Mouse (Mus musculus) ovary, postnatal 10 days (tissue): ENCODE measurements around the gene Camsap3.

Experiments
- DNase-seq: peaks from one replicate; pipeline ENCODE4 v3.0.0; 2022; ENCODE audit warnings: low spot score

The Camsap3 gene

DNA sequence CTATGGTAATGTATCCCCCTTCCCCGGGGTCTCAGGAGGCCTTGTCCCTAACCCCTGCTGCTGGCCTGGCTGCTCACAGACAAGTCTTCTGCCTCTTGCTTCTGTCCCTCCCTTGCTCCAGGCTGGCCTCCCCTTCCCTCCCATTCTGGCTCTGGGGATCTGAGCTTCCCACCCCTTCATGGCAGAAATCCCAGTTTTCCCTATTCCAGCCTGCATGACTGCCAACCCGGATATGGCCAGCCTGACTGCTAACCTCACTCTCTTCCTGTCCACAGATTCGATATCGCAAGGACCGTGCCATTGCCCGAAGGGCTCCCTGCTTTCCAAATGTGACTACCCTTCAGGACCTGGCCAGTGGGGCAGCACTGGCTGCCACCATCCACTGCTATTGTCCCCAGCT is 13.3 kb downstream of the Camsap3 start:
- DNase-seq = no peak

DNA sequence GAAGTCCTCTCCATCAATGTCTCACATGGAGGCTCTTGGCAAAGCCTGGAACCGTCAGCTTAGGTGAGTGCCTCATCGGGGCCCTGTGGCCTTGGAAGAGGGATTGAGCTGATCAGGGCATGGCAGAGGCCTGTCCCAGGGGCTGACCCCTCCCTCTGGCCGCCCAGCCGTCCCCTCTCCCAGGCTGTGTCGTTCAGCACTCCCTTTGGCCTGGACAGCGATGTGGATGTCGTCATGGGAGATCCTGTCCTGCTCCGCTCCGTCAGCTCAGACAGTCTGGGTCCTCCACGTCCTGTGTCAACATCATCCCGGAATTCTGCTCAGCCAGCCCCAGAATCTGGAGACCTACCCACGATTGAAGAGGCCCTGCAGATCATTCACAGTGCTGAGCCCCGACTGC is 16.3 kb downstream of the Camsap3 start:
- DNase-seq = no peak

DNA sequence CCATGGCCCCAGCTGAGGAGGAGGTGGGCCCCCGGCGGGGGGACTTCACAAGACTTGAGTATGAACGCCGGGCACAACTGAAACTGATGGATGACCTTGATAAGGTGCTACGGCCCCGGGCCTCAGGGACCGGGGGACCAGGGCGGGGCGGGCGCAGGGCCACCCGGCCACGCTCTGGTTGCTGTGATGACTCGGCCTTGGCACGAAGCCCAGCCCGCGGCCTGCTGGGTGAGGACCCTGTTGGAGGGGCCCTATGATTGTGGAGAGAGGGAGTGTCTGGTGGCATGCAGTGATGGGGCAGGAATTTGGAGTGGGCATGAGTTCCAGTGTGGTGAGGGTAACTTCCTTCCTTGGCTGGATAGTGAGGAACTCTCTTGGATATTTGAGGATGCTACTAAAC is 19.5 kb downstream of the Camsap3 start:
- DNase-seq = no peak

DNA sequence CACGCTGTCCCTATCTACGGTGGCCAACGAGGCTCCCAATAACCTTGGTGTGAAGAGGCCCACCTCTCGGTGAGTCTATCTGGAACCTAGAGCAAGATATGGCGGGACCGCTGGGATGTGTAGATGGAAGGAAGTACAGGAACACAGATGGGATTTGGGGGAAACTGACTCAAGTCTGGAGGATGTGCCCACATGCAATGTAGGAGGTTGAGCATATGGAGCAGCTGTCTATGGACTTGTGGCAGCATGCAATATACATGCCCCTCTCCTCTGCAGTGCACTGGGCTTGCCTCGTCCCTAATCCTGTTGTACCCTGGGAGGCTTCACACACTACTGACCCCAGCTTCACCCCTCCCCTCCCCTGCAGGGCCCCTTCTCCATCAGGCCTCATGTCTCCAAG is 20.7 kb downstream of the Camsap3 start:
- DNase-seq = no peak

DNA sequence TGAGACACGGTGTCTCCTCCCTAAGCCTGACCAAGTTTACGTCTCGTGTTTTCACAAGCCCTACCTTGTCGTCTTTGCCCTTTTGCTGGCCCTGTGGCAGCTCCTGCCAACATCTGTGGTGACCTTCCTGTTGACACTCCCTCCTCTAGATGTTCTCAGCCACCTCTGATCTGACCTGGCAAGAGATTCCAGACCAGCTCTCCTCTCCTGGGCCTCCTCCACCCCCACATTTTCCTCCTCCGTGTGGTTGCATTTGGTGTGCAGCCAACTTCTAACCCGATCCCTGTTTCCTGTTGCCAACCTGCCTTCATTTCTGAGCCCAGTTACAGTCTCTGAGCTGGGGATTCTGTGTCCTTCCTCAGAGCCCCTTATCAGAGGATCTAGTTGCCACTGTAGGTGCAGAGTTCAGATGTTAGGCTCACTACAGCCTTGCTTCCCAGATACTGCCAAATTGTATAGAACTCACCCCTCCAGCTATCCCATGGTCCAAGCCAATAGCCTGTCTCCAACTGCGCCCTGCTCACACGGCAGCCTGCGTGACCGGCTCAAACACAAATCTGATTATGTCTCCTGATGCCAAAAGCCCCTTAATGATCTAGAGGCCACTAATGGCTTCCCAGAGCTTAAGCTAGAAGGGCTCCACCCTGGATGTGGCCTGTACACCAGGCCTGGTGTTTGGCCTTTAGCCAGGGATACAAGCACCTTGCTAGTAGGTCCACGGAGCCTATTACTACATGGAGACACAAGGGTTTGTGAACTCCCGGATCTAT is 22.1 kb downstream of the Camsap3 start:
- DNase-seq = no peak

DNA sequence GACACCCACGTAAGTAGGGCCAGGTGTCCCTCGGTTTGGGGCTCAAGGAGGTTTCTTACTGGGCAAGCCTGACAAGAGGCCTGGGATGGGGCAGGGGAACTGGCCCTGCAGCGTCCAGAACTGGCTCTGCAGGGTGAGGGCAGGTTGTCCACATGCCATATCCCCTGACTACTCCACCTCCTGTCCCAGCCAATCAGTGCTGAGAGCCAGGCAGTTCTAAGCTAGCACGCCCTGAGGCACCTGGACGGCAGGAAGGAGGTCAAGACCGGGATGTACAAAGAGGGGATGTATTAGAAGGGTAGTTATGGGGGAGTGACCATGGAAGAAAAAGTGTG is 22.7 kb downstream of the Camsap3 start:
- DNase-seq = no peak

GRCm38 (mm10) chr8:3621199-3621970 is 34.3 kb downstream of the Camsap3 start, which contains the start of the genes Xab2 and Pet100:
Xab2 (minus strand) TSS chr8:3621316.
Pet100 (plus strand) TSS chr8:3621548.
- peak; percentile 89 for DNase-seq

DNA sequence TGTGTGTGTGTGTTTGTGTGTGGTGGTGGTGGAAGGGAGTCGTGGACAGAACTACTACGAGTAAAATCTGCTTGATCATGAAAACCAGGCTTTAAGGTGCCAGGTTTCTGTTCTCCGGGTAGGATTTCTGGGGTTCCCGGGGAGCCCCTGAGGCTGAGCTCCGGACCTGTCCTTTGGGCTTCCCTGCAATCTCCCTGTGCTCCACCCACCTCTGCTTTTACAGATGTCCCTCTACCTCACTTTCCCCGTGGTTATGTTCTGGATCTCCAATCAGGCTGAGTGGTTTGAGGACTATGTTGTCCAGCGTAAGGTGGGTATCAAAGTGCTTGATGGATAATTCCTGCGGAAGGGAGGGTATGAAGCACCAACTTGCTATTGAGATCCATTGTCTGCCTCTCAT is 35.0 kb downstream of the Camsap3 start:
- DNase-seq = no peak

GRCm38 (mm10) chr8:3625445-3625844 is 38.4 kb downstream of the Camsap3 start, which contains the start of gene Pcp2:
Pcp2 (minus strand) TSS chr8:3625545.
- no peak for DNase-seq

DNA sequence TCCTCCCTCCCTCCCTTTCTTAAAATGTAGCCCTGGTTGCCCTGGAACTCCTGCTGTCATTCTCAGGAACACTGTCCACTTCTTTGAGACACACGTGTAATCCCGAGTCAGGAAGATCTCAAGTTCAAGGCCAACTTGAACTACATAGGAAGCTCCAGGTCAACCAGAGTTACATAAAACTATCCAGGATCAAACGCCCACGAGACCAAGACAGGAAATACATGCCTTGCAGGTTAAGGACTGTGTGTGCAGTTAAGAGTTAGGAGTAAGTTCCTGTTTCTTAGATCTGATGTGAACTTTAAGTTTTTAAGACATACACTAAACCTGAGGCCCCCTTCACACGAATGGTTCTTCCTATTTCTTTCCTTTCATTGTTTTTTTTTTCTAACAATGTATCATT is 39.9 kb downstream of the Camsap3 start:
- no peak for DNase-seq

GRCm38 (mm10) chr8:3628014-3628413 is 40.9 kb downstream of the Camsap3 start:
- DNase-seq = no peak

DNA sequence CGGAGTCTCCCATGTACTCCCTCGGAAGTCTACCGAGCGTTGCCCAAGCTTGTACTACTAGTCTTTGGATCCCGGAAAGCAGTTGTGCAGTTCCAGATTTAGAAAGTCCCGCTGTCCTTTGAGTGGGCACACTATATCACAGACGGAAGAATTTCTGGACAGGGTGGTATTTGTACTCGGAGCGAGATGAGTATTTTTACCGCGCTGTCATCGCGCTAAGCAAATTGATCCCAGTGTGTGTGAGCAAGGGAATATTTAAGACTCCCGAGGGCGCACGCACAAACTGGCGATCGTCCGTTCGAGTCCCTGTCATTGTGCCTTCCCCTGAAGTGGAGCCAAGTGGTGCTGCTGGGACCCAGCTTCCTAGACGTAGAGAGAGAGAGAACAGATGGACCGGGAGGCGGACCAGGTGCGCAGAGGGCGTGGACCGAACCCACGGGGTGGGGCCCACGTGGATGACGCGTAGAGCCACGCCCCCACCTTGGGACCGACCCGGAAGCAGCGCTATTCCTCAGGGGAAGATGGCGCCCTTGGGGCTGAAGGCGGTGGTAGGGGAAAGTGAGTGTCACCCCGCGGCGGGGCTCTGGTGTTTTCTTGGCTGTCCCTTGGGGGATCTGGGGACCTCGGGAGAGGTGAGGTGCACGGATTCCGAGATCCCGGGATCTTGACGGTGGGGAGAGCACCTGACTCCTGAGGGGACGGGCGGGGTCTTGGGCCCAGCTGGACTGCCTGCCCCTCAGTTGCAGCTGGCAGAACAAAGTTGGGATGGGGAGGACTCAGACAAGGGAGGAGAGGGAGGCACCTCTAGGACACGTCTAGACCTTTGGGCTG is 43.8 kb downstream of the Camsap3 start, which contains the start of gene Stxbp2:
TSS of gene Stxbp2 (plus strand) at position 309 of the 831 bp plus-strand sequence.
- no peak for DNase-seq

- no peak for DNase-seq
These were observed 44.4 kb downstream of the Camsap3 start for GRCm38 (mm10) chr8:3631478-3631875.

DNA sequence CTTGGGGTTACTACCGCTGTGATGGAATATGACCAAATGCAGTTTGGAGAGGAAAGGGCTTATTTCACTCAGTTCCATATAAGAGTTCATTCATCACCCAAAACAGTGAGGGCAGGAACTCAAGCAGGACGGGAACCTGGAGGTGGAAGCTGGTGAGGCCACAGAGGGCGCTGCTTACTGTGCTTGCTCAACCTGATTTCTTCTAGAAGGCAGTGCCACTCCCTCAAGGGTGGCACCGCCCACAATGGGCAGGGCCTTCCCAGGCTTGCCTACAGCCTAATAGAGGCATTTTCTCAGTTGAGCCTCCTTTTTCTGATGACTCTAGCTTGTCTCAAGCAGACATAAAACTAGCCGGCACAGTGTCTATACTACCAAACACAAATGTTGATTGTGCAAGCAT is 58.7 kb downstream of the Camsap3 start:
- no peak for DNase-seq

DNA sequence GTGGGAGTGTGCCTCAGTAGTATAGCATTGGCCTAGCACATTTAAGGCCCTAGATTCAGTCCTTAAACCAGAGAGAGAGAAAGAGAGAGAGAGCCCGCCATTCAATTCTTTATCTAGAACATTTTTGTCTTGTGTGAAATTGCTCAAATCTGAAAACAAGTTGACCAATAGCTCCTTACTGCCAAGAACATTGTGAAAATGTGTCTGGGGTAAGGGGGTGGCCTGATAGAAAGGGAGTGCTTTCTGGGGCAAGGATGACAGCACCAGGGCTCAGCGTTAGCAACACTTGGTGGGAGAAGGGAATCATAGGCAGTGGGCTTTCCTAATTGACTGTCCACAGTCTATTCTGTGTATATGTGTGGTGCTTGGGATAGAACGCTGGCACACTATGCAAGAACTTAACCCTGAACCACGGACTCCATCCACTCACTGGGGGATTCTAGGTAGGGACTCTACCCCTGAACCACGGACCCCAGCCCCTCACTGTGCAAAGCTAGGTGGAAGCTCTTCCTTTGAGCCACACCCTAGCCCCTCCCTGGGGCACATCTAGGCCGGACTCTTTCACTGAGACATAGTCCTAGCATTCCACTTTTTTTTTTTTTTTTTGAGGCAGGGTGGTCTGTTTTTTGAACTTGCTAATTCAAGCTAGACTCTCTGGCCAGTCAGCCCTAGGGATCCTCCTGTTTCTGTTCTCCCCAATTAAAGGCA is 59.9 kb downstream of the Camsap3 start:
- DNase-seq = no peak

DNA sequence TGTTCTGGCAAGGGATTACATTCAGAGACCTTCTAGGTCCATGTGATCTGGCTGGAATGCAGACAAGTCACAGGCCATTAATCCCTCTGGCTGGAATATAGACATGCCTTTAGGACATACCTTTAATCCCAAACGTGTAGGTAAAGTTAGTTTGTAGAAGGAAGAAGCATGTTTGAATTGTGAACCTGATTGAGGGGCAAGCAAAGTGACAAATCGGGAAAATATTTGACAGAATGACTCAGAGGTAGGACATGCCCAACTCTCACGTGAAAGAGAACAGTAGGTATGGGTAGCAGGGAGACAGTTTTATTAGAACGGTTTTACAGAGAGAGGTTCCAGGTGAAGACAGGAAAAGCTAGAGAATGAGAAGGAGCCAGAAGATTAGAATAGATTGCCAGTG is 60.5 kb downstream of the Camsap3 start:
- DNase-seq = no peak

DNA sequence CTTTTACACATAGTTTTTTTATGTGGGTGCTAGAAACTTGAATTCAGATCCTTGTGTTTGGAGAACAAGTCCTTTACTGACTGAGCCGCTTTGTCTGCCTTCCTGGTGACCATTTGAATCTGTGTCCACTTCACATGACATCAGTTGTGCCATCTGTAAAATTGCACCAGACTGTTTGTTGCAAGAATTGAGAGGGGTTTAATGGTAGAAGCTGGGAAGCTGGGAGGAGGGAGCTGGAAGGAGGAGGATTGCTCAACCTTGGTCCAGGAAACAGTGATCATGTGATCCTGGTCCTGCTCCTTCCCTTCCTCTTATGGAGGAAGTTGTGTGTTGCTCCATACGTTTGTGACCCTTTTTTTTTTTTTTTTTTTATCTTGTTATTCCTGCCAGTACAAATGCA is 61.2 kb downstream of the Camsap3 start:
- no peak for DNase-seq

DNA sequence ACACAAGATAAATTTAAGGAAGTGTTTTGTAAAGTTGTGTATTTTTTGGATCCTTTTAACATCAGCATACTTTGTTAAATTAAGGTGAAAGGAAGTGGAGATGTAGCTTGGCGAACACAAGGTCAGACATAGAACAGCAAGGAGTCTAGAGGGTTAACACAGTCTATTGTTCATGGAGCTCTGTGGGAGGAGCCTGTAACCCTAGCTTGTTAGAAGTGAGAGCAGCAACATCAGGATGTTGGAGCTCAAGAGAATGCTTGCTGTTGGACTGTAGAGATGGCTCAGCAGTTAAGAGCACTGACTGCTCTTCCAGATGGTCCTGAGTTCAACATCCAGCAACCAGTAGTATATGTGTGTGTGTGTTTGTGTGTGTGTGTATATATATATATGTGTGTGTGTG is 61.9 kb downstream of the Camsap3 start:
- DNase-seq = no peak

DNA sequence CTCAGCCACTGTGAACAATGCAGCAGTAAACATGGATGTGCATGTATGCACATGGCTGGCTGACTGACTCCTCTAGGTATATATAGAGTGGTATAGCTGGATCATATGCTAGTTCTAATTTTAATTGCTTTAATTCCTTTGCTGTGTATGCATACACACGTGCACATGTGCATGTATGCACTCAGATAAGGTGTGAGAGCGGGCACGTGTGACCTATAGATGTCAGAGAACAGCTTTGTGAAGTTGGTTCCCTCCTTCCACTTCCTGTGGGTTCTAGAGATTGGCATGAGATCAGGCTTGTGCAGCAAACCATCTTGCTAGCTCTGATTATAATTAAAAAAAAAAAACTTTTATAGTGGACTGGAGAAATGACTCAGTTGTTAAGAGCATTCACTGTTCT is 65.8 kb downstream of the Camsap3 start:
- no peak for DNase-seq

- no peak for DNase-seq
These were observed 67.8 kb downstream of the Camsap3 start for GRCm38 (mm10) chr8:3654726-3655508.

GRCm38 (mm10) chr8:3655526-3655925 is 68.4 kb downstream of the Camsap3 start, which contains the start of gene Retn:
Retn (plus strand) TSS chr8:3655770.
- no peak for DNase-seq
